Mouse (Mus musculus) olfactory bulb, adult 2 months (tissue): ENCODE measurements at regions not wholly inside any gene's neighbourhood (a gene's known extent, or its start where the extent isn't known, plus 50 kb on each side); places are given as distances from the start of the nearest gene placed in this dataset.

Experiments used
- CTCF ChIP-seq: fragments of 200-500 bp; IDR thresholded peaks from 2 replicates; pipeline ENCODE4 v1.5.1; 2012; ENCODE audit warnings: low read depth, mild to moderate bottlenecking, low read length, moderate library complexity; ENCODE audit not compliant: insufficient read depth
- POLR2A ChIP-seq: fragments of 200-500 bp; IDR thresholded peaks from 2 replicates; pipeline ENCODE4 v1.6.1; 2012; ENCODE audit warnings: mild to moderate bottlenecking, low read depth, low read length, moderate library complexity; ENCODE audit not compliant: insufficient read depth

DNA sequence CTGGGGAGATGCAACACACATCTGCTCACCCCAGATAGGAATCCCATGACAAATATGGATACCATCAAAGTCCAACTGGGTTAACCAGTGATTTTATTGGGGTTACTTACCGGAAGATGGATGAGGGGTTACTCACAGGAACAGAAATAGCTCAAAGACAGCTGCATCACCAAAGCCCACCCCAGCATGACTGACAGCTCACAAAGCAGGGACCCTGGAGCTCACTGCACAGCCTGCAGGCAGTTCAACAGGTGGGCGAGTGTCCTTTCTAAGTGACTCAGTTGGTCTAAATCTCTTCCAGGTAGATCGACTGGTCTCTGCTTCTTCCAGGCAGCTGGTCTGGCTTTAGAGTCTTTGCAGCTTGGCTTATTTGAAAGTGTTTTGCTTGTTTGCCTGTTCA is 114.2 kb downstream of the Bdh1 start:
- TF ChIP-seq CTCF (no peak), POLR2A (no peak)
